Mouse (Mus musculus) liver, postnatal 0 days (tissue): ENCODE data around the gene Memo1. TPM values are rescaled to one million over a fixed set of nuclear protein-coding genes. Genes with fewer than 3 reads are reported as not detected.
A peak's percentile ranks its signal among the peaks of the same experiment; 100 is the strongest.

Experiments
- ATAC-seq: fragments of 200-750 bp; cut with Nextera tagmentation; 2 replicates; pipeline ENCODE4 v1.8.0; 2017; ENCODE audit warnings: mild to moderate bottlenecking, moderate library complexity
- DNase-seq: peaks from one replicate; pipeline ENCODE4 v3.0.0-alpha.2; 2016
- H3K27ac ChIP-seq: fragments of 300-500 bp; sonication (generic); 2 replicates; pipeline ENCODE4 v1.5.1; 2014; ENCODE audit warnings: antibody characterized with exemption, moderate library complexity, mild to moderate bottlenecking, low read depth
- H3K27me3 ChIP-seq: fragments of 300-500 bp; sonication (generic); 2 replicates; pipeline ENCODE4 v1.6.1; 2014; ENCODE audit warnings: low read length, control low read depth, mixed read lengths; ENCODE audit not compliant: insufficient read depth
- H3K36me3 ChIP-seq: fragments of 300-500 bp; sonication (generic); replicated peaks from 2 replicates; pipeline ENCODE4 v1.6.1; 2014; ENCODE audit warnings: mild to moderate bottlenecking, control low read depth, low read length, moderate library complexity, mixed read lengths; ENCODE audit not compliant: insufficient read depth
- H3K4me1 ChIP-seq: fragments of 300-500 bp; sonication (generic); 2 replicates; pipeline ENCODE4 v1.6.1; 2014; ENCODE audit warnings: antibody characterized with exemption, mild to moderate bottlenecking, control low read depth; ENCODE audit not compliant: insufficient read depth
- H3K4me2 ChIP-seq: fragments of 300-500 bp; sonication (generic); 2 replicates; pipeline ENCODE4 v1.6.1; 2014; ENCODE audit warnings: low read depth, mild to moderate bottlenecking, low read length, moderate library complexity, mixed read lengths
- H3K4me3 ChIP-seq: fragments of 300-500 bp; sonication (generic); 2 replicates; pipeline ENCODE4 v1.5.1; 2014; ENCODE audit warnings: low read depth, low read length
- H3K9ac ChIP-seq: fragments of 300-500 bp; sonication (generic); replicated peaks from 2 replicates; pipeline ENCODE4 v1.6.1; 2014; ENCODE audit warnings: mild to moderate bottlenecking, moderate library complexity
- H3K9me3 ChIP-seq: fragments of 300-500 bp; sonication (generic); 2 replicates; pipeline ENCODE4 v1.6.1; 2016; ENCODE audit warnings: mild to moderate bottlenecking, control low read depth, low read length, mixed read lengths
- CTCF ChIP-seq: sonication (generic); IDR thresholded peaks from 2 replicates; pipeline ENCODE4 v1.5.1; 2016; ENCODE audit warnings: antibody characterized with exemption, low read depth
- EP300 ChIP-seq: IDR thresholded peaks from 2 replicates; pipeline ENCODE4 v1.6.1; 2016; ENCODE audit warnings: antibody characterized with exemption, low read depth, mild to moderate bottlenecking
- WGBS: fragments of 180-500 bp; shearing (Covaris S2); extraction: QIAGEN DNeasy Blood & Tissue Kit; methylation state at CpG from one replicate; pipeline ENCODE4 v1.1.7; 2014; ENCODE audit not compliant: insufficient replicate concordance; 5-methylcytosine and 5-hydroxymethylcytosine counted together
- polyA plus RNA-seq: library from polyadenylated mRNA; unstranded; fragments of >200 nt; fragmentation: Nextera tagmentation; extraction: Ambion mirVana; gene quantifications from 2 replicates; pipeline ENCODE4 v1.2.1, GENCODE M21; 2015

Gene Memo1
- polyA plus RNA-seq, 1 experiment from 2014 or later = 67.9 TPM

DNA sequence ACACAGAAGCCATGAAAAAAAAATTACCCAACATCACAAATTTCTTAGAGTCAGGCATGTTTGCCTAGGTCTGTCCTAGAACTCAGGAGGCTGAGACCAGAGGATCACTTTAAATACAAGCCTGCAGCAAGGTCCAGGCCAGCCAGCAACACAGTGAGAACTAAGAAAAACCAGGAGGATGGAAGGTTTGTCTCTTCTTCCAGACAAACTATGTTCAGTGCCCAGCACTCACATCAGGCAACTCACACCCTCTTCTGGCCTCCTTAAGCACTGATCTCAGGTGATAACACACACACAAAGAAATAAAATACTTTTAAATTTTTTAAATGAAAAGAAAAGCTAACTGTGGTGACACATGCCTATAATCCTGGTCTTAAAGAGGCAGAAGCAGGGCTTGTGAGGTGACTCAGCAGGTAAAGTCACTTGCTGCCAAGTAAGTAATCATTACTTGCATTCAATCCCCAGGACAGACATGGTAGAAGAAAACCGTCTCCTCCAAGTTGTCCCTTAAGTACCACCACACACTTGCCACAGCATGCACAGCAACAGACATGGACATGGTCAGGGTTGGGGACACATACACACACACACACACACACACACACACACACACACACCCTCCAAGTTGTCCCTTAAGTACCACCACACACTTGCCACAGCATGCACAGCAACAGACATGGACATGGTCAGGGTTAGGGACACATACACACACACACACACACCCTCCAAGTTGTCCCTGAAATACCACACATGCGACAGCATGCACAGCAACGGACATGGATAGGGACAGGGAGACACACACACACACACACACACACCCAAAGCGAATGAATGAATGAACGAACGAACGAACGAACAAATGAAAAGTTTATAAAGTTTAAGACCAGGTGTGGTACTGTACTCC, 16.1 kb downstream of the Memo1 start:
- TF ChIP-seq EP300 = no peak
- 0 out of 2 replicates have a peak, but pooled peaks have one; percentile 16 for TF ChIP-seq CTCF
- Histone ChIP-seq H3K9me3 (no peaks in the 10 kb centered on the region), H3K36me3 (0 out of 2 replicates have a peak, but pooled peaks cover 6% of the 10 kb centered on the region), H3K4me2 (0 out of 2 replicates have a peak overlapping the region, but pooled peaks have one; percentile 18), H3K9ac (0 out of 2 replicates have a peak overlapping the region, but pooled peaks have one; percentile 16), H3K27ac (peak overlapping the region; percentile 18; the same call in 1 of the 2 replicates), H3K4me1 (peaks cover 8% of the 10 kb centered on the region; the same call in 1 of the 2 replicates), H3K27me3 (no peaks in the 10 kb centered on the region), H3K4me3 (no peak overlapping the region)
- WGBS = 90% methylated on average over 8 of the region's 8 CpGs
- DNase-seq (no peak), ATAC-seq (peak; percentile 62)

DNA sequence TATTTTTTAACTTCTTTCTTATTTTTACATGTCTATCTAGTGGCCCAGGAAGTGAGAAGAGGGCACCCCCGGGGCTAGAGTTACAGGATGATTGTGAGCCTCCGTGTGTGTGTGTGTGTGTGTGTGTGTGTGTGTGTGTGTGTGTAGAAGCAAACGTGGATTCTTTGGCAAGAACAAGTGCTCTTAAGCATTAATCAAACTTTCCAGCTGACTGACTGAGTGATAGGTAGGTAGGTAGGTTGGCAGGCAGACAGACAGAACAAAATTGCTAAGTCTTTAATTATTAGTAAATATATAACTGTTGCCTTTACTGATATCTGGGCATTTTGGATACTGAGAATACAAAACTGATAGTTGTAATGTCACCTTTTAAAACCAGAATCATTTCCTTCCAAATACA, 20.9 kb downstream of the Memo1 start:
- Histone ChIP-seq H3K9me3 (no peaks in the 10 kb centered on the region), H3K27me3 (no peaks in the 10 kb centered on the region), H3K4me3 (no peak overlapping the region), H3K27ac (no peak overlapping the region), H3K9ac (no peak overlapping the region), H3K36me3 (0 out of 2 replicates have a peak, but pooled peaks cover 4% of the 10 kb centered on the region), H3K4me1 (peaks cover 29% of the 10 kb centered on the region), H3K4me2 (no peak overlapping the region)
- no peak for ATAC-seq
- no peak for TF ChIP-seq EP300
- no peak for DNase-seq
- 54% methylated on average over 3 of the region's 3 CpGs for WGBS

DNA sequence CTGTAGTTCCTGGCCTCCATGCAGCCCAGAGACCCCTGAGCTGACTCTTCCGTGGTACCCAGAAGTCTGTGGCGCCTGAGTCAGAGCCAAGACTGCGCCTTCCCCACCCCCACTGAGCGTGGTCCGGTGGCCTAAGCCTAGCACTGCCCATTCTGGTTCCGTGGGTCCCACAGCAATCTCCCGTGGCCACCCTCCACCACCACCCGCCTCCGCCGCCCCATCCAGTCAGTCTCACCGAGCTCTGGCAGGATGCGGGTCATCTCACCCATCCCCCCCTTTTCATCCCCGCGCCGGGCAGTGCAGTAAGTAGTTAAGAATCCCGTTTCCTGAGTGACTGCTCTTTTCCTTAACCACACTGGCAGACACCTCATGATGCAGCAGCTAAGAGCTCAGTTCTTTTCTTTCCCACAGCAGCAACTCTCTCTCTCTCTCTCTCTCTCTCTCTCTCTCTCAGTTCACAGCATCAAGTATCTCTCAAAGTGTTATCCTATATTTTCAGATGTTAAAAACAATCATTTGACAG, 22.6 kb downstream of the Memo1 start:
- WGBS = 67% methylated on average over 16 of the region's 16 CpGs
- H3K27ac ChIP-seq = peak overlapping the region; percentile 55
- no peak overlapping the region for H3K4me3 ChIP-seq
- peak; percentile 24; the same call in 1 of the 2 replicates for ATAC-seq
- peaks cover 31% of the 10 kb centered on the region for H3K4me1 ChIP-seq
- TF ChIP-seq EP300 (no peak), CTCF (no peak)
- H3K4me2 ChIP-seq = peak overlapping the region; percentile 29; the same call in 1 of the 2 replicates
- DNase-seq = no peak
- 0 out of 2 replicates have a peak, but pooled peaks cover 4% of the 10 kb centered on the region for H3K9me3 ChIP-seq
- H3K9ac ChIP-seq = no peak overlapping the region
- H3K27me3 ChIP-seq = no peaks in the 10 kb centered on the region
- H3K36me3 ChIP-seq = peaks cover 7% of the 10 kb centered on the region; the same call in 1 of the 2 replicates

DNA sequence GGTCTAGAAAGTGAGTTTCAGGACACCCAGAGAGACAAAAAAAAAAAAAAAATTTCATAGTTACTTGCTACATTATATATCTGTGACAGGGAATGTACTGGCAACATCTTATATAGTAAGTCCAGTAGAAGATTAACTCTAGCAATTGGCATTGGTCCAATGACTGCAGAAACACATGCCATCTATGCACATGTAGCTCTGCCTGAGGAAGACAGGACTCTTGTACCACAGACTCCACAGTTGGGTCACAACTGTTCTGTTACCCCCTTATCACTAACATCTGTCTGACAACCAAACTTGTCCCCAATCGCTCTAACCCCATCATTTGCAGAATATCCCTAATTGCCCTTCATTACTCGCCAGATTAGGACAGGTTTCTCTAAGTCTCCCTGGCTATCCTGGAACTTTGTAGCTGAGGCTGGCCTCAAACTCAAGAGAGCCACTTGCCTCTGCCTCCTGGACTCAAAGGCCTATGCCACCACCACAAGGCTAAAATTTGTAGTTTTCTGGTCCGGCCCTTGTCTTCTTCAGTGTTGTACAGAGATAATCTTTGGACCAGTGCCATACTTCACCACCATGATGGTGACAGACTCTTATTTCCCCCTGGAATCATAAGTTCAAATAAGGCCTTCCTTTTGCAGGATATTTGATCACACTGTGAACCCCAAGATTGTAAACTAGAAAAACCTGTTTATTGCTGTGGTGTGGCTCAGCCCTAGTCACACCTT, 23.6 kb downstream of the Memo1 start:
- peaks cover 38% of the 10 kb centered on the region for H3K4me1 ChIP-seq
- H3K4me3 ChIP-seq = no peak overlapping the region
- 0 out of 2 replicates have a peak, but pooled peaks cover 5% of the 10 kb centered on the region for H3K9me3 ChIP-seq
- no peaks in the 10 kb centered on the region for H3K27me3 ChIP-seq
- peak overlapping the region; percentile 29; the same call in 1 of the 2 replicates for H3K4me2 ChIP-seq
- DNase-seq (no peak), ATAC-seq (no peak)
- WGBS = 52% methylated on average over 3 of the region's 3 CpGs
- H3K36me3 ChIP-seq = peaks cover 7% of the 10 kb centered on the region; the same call in 1 of the 2 replicates
- no peak overlapping the region for H3K9ac ChIP-seq
- 0 out of 2 replicates have a peak overlapping the region, but pooled peaks have one; percentile 1 for H3K27ac ChIP-seq
- no peak for TF ChIP-seq CTCF
- peak; percentile 49 for TF ChIP-seq EP300

DNA sequence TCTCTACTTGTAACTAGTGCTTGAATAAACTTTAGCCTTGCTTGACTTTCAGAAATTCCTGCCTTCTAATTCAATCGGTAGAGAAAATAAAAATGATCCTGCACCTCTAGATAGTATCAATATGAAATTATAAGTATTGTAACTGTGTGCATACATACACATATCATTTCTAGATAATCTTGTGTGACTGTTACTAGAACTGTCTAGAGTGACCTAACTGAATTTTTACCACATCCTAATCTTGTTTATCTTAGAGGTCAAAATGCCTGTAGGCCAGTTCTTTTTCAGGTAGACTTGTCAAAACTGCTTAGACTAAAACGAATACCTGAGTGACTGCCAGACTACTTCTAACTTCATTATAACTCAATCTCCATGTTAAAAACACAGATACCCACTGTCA, 25.1 kb downstream of the Memo1 start:
- ATAC-seq (no peak), DNase-seq (no peak)
- no peak for TF ChIP-seq EP300
- no peak for TF ChIP-seq CTCF
- Histone ChIP-seq H3K27ac (no peak overlapping the region), H3K36me3 (peaks cover 6% of the 10 kb centered on the region; the same call in 1 of the 2 replicates), H3K4me1 (peaks cover 48% of the 10 kb centered on the region), H3K9ac (no peak overlapping the region), H3K4me2 (no peak overlapping the region), H3K4me3 (no peak overlapping the region), H3K9me3 (0 out of 2 replicates have a peak, but pooled peaks cover 5% of the 10 kb centered on the region), H3K27me3 (no peaks in the 10 kb centered on the region)
- WGBS = 54% methylated on average over 2 of the region's 2 CpGs
